Mouse (Mus musculus) lung, adult 2 months (tissue): ENCODE results near the gene Lamb2. TPM values are rescaled to one million over a fixed set of nuclear protein-coding genes. Genes with fewer than 3 reads are reported as not detected.

Experiments used
- DNase-seq: peaks from one replicate; pipeline ENCODE4 v3.0.0; 2022
- H3K4me1 ChIP-seq: fragments of 200-500 bp; 2 replicates; pipeline ENCODE4 v1.6.1; 2011; ENCODE audit warnings: low read length; ENCODE audit not compliant: control insufficient read depth, insufficient read depth
- H3K4me3 ChIP-seq: fragments of 200-500 bp; replicated peaks from 2 replicates; pipeline ENCODE3; 2011; ENCODE audit warnings: low read depth, mild to moderate bottlenecking, control low read depth, low read length; ENCODE audit errors: extremely low read depth
- CTCF ChIP-seq: fragments of 200-500 bp; IDR thresholded peaks from 2 replicates; pipeline ENCODE4 v1.5.1; 2011; ENCODE audit warnings: mild to moderate bottlenecking, low read length, control low read depth; ENCODE audit not compliant: insufficient read depth
- POLR2A ChIP-seq: fragments of 200-500 bp; IDR thresholded peaks from 2 replicates; pipeline ENCODE4 v1.6.1; 2011; ENCODE audit warnings: low read depth, mild to moderate bottlenecking, control low read depth, low read length, borderline replicate concordance; ENCODE audit errors: extremely low read depth
- WGBS: fragments of 180-500 bp; shearing (Covaris S2); methylation state at CpG from one replicate; pipeline ENCODE4 v1.1.7; 2018; 5-methylcytosine and 5-hydroxymethylcytosine counted together
- polyA plus RNA-seq: library from polyadenylated mRNA; depleted of rRNA; stranded (reverse); fragments of >200 nt; gene quantifications from 2 replicates; pipeline ENCODE4 v1.2.3, GENCODE M21; 2012

The Lamb2 gene
- polyA plus RNA-seq, 1 experiment = 231 TPM

GRCm38 (mm10) chr9:108489215-108489614 is 9.7 kb downstream of the Lamb2 start:
- TF ChIP-seq POLR2A = no peak
- no peak for TF ChIP-seq CTCF
- Histone ChIP-seq H3K4me3 (no peak overlapping the region), H3K4me1 (peaks cover 7% of the 10 kb centered on the region)
- DNase-seq = no peak
- WGBS = 94% methylated on average over 20 of the region's 20 CpGs

GRCm38 (mm10) chr9:108489702-108490558 is 10.4 kb downstream of the Lamb2 start:
- WGBS = 52% methylated on average over 26 of the region's 26 CpGs
- DNase-seq = no peak
- TF ChIP-seq CTCF (no peak), POLR2A (no peak)
- peaks cover 7% of the 10 kb centered on the region for H3K4me1 ChIP-seq
- peak overlapping the region; percentile 66 for H3K4me3 ChIP-seq

GRCm38 (mm10) chr9:108490559-108491285 is 11.2 kb downstream of the Lamb2 start, which contains the start of gene Usp19:
Usp19 (plus strand) TSS chr9:108490602.
- peak; percentile 94 for DNase-seq
- under 1% methylated on average over 69 of the region's 69 CpGs for WGBS
- Histone ChIP-seq H3K4me3 (peak within 1 kb of the TSS; percentile 85), H3K4me1 (peaks cover 7% of the 10 kb centered on the region)
- TF ChIP-seq POLR2A (peak; percentile 62; the same call in 1 of the 2 replicates), CTCF (no peak)

GRCm38 (mm10) chr9:108491286-108491580 is 11.7 kb downstream of the Lamb2 start:
- Histone ChIP-seq H3K4me3 (peak overlapping the region; percentile 85), H3K4me1 (peaks cover 7% of the 10 kb centered on the region)
- TF ChIP-seq POLR2A (no peak), CTCF (no peak)
- no peak for DNase-seq
- WGBS = 2% methylated on average over 12 of the region's 12 CpGs

- TF ChIP-seq CTCF (no peak), POLR2A (no peak)
- DNase-seq = no peak
- WGBS = 56% methylated on average over 16 of the region's 16 CpGs
- no peak overlapping the region for H3K4me3 ChIP-seq
- H3K4me1 ChIP-seq = peaks cover 7% of the 10 kb centered on the region
Observed at GRCm38 (mm10) chr9:108492043-108492750, 12.7 kb downstream of the Lamb2 start.

GRCm38 (mm10) chr9:108493246-108493645 is 13.7 kb downstream of the Lamb2 start:
- H3K4me3 ChIP-seq = no peak overlapping the region
- no peak for TF ChIP-seq CTCF
- TF ChIP-seq POLR2A = no peak
- DNase-seq = no peak
- H3K4me1 ChIP-seq = peaks cover 7% of the 10 kb centered on the region
- WGBS = 94% methylated on average over 8 of the region's 8 CpGs

- Histone ChIP-seq H3K4me3 (no peak overlapping the region), H3K4me1 (peaks cover 7% of the 10 kb centered on the region)
- TF ChIP-seq CTCF (no peak), POLR2A (no peak)
- 95% methylated on average over 19 of the region's 19 CpGs for WGBS
- no peak for DNase-seq
Observed at GRCm38 (mm10) chr9:108494146-108494825, 14.8 kb downstream of the Lamb2 start.

- Histone ChIP-seq H3K4me3 (no peak overlapping the region), H3K4me1 (peaks cover 7% of the 10 kb centered on the region)
- TF ChIP-seq CTCF = no peak
- TF ChIP-seq POLR2A = no peak
- DNase-seq = no peak
- 80% methylated on average over 10 of the region's 10 CpGs for WGBS
Observed at GRCm38 (mm10) chr9:108494905-108495304, 15.4 kb downstream of the Lamb2 start.

- no peaks in the 10 kb centered on the region for H3K4me1 ChIP-seq
- 90% methylated on average over 7 of the region's 7 CpGs for WGBS
- H3K4me3 ChIP-seq = no peak overlapping the region
Observed at GRCm38 (mm10) chr9:108499231-108499630, 19.7 kb downstream of the Lamb2 start.

More at GRCm38 (mm10) chr9:108499231-108499630, 19.7 kb downstream of the Lamb2 start:
- no peak for TF ChIP-seq POLR2A
- TF ChIP-seq CTCF = no peak
- DNase-seq = no peak
